Mouse (Mus musculus) embryonic facial prominence, embryonic 15.5 days (tissue): ENCODE results near the gene Ank3. TPM values are rescaled to one million over a fixed set of nuclear protein-coding genes. Genes with fewer than 3 reads are reported as not detected.

Source experiments
- ATAC-seq: fragments of 200-750 bp; cut with Nextera tagmentation; 2 replicates; pipeline ENCODE4 v1.8.0; 2017; ENCODE audit warnings: low read depth, moderate TSS enrichment; ENCODE audit not compliant: insufficient number of reproducible peaks, low FRiP score, low TSS enrichment
- H3K27ac ChIP-seq: fragments of 300-500 bp; sonication (generic); replicated peaks from 2 replicates; pipeline ENCODE4 v1.5.1; 2015; ENCODE audit warnings: mild to moderate bottlenecking, inconsistent platforms
- H3K27me3 ChIP-seq: fragments of 300-500 bp; sonication (generic); 2 replicates; pipeline ENCODE4 v1.6.1; 2015; ENCODE audit warnings: inconsistent platforms
- H3K36me3 ChIP-seq: fragments of 300-500 bp; sonication (generic); 2 replicates; pipeline ENCODE4 v1.6.1; 2015; ENCODE audit warnings: mild to moderate bottlenecking, inconsistent platforms
- H3K4me1 ChIP-seq: fragments of 300-500 bp; sonication (generic); 2 replicates; pipeline ENCODE4 v1.6.1; 2015; ENCODE audit warnings: inconsistent platforms
- H3K4me2 ChIP-seq: fragments of 300-500 bp; sonication (generic); replicated peaks from 2 replicates; pipeline ENCODE4 v1.6.1; 2015; ENCODE audit warnings: mild to moderate bottlenecking, inconsistent platforms
- H3K4me3 ChIP-seq: fragments of 300-500 bp; sonication (generic); replicated peaks from 2 replicates; pipeline ENCODE4 v1.5.1; 2015; ENCODE audit warnings: mild to moderate bottlenecking, inconsistent platforms
- H3K9ac ChIP-seq: fragments of 300-500 bp; sonication (generic); 2 replicates; pipeline ENCODE4 v1.6.1; 2015; ENCODE audit warnings: inconsistent platforms
- H3K9me3 ChIP-seq: fragments of 300-500 bp; sonication (generic); replicated peaks from 2 replicates; pipeline ENCODE4 v1.6.1; 2016; ENCODE audit warnings: inconsistent platforms
- WGBS: fragments of 180-500 bp; shearing (Covaris S2); methylation state at CpG from one replicate; pipeline ENCODE4 v1.1.7; 2015; 5-methylcytosine and 5-hydroxymethylcytosine counted together
- polyA plus RNA-seq: library from polyadenylated mRNA; unstranded; fragments of >200 nt; fragmentation: Nextera tagmentation; extraction: Ambion mirVana; gene quantifications from 2 replicates; pipeline ENCODE4 v1.2.1, GENCODE M21; 2015

Gene Ank3
- polyA plus RNA-seq, 1 experiment from 2014 or later: 24.3 TPM

DNA sequence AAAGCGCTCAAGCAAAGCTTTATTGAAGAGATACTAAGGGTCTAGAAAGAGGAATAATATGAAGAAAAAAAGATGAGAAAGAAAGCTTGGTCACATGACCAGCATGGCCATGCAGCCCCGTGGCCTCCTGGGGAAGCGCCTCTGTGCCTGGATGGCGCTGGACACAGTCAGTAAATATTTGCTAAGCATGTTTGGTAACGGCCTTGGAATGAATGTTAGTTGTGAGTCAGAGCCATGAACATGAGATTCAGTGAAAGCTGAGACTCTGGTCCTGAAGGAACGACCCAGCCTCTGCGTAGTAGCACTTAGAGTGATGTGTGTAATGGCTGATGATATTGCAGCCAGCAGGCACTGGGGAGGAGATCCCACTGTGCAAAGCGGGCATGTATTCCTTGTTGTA, 531.9 kb downstream of the Ank3 start:
- Histone ChIP-seq H3K27me3 (no peaks in the 10 kb centered on the region), H3K4me1 (peaks cover 22% of the 10 kb centered on the region), H3K36me3 (no peaks in the 10 kb centered on the region), H3K27ac (no peak overlapping the region), H3K4me3 (no peak overlapping the region), H3K9me3 (no peaks in the 10 kb centered on the region), H3K9ac (no peak overlapping the region), H3K4me2 (no peak overlapping the region)
- ATAC-seq: no peak
- 86% methylated on average over 8 of the region's 8 CpGs for WGBS

DNA sequence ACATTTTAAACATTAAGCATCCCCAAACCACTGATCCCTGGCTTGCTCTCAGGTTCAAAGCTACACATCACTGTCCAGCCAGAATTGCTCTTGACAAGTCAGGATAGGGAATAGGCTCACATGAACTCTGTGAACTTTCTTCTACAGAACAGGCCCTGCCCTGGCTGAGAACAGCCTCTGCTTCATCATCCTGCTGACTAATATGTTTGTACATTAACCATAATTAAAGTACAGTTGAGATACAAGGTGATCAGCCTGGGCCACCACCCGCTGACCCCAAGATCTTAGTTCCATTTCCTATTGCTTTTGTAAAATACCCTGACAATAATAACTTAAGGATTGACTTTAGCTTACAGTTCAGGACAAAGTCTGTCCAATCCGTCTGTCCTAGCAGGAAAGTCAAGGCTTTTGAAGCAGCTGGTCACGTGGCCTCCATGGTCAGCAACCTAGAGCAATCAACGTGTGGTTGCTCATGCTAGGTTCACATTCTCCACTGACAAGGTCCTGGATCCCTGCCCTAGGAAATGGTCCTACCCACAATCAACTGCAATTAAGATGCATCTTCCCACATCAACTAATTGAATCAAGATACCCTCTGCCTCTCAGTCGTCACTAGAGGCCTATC, 538.0 kb downstream of the Ank3 start:
- no peaks in the 10 kb centered on the region for H3K27me3 ChIP-seq
- no peaks in the 10 kb centered on the region for H3K4me1 ChIP-seq
- no peak overlapping the region for H3K4me3 ChIP-seq
- H3K27ac ChIP-seq: no peak overlapping the region
- no peak for ATAC-seq
- no peak overlapping the region for H3K9ac ChIP-seq
- H3K36me3 ChIP-seq: no peaks in the 10 kb centered on the region
- H3K4me2 ChIP-seq: no peak overlapping the region
- 82% methylated on average over 5 of the region's 5 CpGs for WGBS
- no peaks in the 10 kb centered on the region for H3K9me3 ChIP-seq

DNA sequence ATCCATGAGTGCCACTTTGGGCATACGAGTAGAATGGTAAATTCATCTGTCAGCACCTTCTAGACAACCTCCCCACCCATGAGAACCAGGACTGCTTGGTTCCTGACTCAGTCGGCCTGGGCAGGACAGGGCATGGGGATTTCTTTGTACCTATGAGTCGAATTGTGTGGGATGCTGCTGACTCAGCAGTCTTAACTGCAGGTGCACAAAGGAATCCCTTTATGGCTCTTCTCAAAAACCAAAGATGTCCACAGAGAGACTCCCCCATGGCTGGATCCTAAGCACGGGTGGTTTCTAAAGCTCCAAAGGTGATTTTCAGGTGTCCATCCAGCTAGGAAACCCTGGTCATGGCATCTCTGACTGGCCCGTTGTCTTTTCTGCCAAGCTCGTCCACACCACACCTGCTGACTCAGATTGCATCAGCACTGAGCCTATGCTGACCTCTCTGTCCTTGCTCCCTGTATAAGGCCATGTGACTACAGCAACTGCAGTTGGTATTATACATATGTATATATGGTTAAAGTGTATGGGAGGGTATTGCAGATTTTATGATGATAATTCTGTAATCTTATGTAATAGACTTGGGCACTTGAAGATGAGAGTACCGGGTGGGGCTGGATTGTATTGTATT, 538.8 kb downstream of the Ank3 start:
- no peak for ATAC-seq
- no peak overlapping the region for H3K27ac ChIP-seq
- H3K4me2 ChIP-seq: no peak overlapping the region
- H3K36me3 ChIP-seq: no peaks in the 10 kb centered on the region
- WGBS: 81% methylated on average over 7 of the region's 7 CpGs
- H3K9me3 ChIP-seq: no peaks in the 10 kb centered on the region
- H3K4me1 ChIP-seq: no peaks in the 10 kb centered on the region
- H3K27me3 ChIP-seq: no peaks in the 10 kb centered on the region
- H3K4me3 ChIP-seq: no peak overlapping the region
- no peak overlapping the region for H3K9ac ChIP-seq

DNA sequence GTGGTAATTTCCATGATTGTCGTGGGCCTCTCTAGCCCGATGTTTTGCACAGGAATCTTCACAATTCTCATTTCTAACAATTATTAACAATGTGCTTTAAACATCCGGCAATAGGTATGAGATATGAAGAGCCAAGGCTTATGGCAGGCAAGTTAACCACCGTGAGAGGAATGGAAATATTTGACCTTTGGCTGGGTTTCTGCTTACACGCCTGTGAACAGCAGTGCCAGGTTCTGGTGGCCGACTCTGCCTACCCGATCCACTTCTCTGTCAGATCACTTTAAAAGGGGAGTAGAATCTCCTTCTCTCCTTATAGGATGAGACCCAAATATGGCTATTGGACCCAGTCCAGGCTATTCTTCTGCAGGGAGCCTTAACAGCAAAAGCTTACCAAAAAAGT, 540.6 kb downstream of the Ank3 start:
- no peaks in the 10 kb centered on the region for H3K36me3 ChIP-seq
- no peaks in the 10 kb centered on the region for H3K9me3 ChIP-seq
- no peak overlapping the region for H3K4me2 ChIP-seq
- no peak overlapping the region for H3K4me3 ChIP-seq
- no peak overlapping the region for H3K9ac ChIP-seq
- ATAC-seq: no peak
- no peaks in the 10 kb centered on the region for H3K4me1 ChIP-seq
- H3K27me3 ChIP-seq: no peaks in the 10 kb centered on the region
- no peak overlapping the region for H3K27ac ChIP-seq
- WGBS: 88% methylated on average over 7 of the region's 7 CpGs

DNA sequence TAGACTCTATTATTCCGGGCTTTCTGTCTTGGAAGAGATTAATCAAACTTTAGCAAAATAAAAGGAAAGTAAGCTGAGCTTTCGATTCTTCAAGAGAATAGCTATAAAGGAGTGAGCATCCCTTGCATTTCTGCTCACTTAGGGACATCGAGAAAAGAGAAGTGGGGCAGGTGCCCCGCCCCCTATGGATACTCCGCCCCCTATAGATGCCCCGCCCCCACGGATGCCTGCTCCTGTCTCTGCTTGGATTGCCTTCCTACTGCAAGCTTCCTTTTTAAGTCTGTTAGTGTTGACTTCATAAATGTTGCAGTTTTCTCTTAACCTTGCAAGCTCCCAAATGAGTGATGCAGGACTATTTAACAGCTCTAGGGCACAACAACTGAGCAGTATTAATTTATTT, 541.4 kb downstream of the Ank3 start:
- H3K4me1 ChIP-seq: no peaks in the 10 kb centered on the region
- H3K36me3 ChIP-seq: no peaks in the 10 kb centered on the region
- no peak for ATAC-seq
- WGBS: 75% methylated on average over 7 of the region's 7 CpGs
- H3K9ac ChIP-seq: no peak overlapping the region
- no peak overlapping the region for H3K4me2 ChIP-seq
- H3K27me3 ChIP-seq: no peaks in the 10 kb centered on the region
- no peaks in the 10 kb centered on the region for H3K9me3 ChIP-seq
- no peak overlapping the region for H3K27ac ChIP-seq
- H3K4me3 ChIP-seq: no peak overlapping the region

DNA sequence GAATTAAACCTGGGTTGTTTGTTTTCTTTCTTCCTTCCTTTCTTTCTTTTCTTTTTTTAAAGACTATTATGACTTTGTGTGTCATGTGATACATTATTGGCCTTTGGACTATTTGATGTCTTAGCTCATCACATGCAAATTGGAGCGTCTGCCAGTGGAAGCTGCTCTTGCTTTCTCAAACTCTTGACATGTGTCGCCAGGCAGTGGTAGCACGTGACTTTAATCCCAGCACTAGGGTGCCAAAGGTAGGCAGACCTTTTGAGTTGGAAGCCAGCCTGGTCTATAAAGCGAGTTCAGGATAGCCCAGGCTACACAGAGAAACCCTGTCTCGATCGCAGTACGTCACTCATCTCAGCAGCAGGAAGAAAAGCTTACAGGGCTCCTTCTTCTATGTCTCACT, 542.4 kb downstream of the Ank3 start:
- no peak for ATAC-seq
- Histone ChIP-seq H3K4me3 (no peak overlapping the region), H3K4me1 (no peaks in the 10 kb centered on the region), H3K4me2 (no peak overlapping the region), H3K36me3 (no peaks in the 10 kb centered on the region), H3K27ac (no peak overlapping the region), H3K9ac (no peak overlapping the region), H3K9me3 (no peaks in the 10 kb centered on the region), H3K27me3 (no peaks in the 10 kb centered on the region)
- WGBS: 91% methylated on average over 7 of the region's 7 CpGs

DNA sequence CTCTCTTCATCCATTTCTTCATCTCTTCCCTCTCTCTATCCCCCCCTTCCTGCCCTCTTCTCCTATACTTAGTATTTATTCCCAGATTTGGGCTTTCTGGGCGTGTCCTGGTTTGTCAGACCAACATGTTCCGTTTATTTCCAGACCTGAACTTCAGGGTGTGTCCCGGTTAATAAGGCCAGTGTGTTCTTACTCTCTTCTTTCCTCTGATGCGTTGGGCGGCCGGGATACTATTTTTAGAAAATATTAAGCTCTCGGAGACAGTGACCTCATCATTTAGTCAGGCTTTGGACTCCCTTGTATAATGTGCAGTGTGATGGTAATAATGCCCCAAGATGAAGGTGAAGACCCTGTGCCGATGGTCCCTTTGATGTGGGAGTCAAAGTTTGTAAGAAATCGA, 546.3 kb downstream of the Ank3 start:
- Histone ChIP-seq H3K36me3 (no peaks in the 10 kb centered on the region), H3K4me1 (no peaks in the 10 kb centered on the region), H3K27ac (no peak overlapping the region), H3K4me2 (no peak overlapping the region), H3K27me3 (no peaks in the 10 kb centered on the region), H3K9me3 (no peaks in the 10 kb centered on the region), H3K4me3 (no peak overlapping the region), H3K9ac (no peak overlapping the region)
- no peak for ATAC-seq
- WGBS: 51% methylated on average over 9 of the region's 9 CpGs

DNA sequence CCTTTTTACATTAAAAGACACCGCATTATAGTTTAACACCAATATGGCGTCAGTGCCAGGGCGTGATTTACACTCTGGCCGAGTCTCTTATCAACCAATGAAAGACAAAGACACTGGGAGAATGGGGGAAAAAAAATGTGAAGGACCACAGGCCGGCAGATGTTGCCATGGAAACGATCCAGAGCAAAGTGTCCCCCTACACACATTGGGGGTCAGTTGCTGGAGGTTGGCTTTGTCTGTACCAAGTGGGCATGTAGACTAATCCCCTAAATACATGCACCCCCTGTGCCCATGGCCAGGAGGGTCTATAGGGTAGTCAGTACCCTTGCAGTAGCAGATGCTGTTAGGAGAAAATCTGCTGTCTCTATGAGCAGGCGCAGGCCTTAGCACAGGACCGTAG, 547.3 kb downstream of the Ank3 start:
- ATAC-seq: no peak
- H3K27me3 ChIP-seq: no peaks in the 10 kb centered on the region
- H3K4me1 ChIP-seq: no peaks in the 10 kb centered on the region
- H3K36me3 ChIP-seq: no peaks in the 10 kb centered on the region
- H3K9me3 ChIP-seq: no peaks in the 10 kb centered on the region
- no peak overlapping the region for H3K27ac ChIP-seq
- H3K9ac ChIP-seq: no peak overlapping the region
- 84% methylated on average over 8 of the region's 8 CpGs for WGBS
- no peak overlapping the region for H3K4me3 ChIP-seq
- H3K4me2 ChIP-seq: no peak overlapping the region

DNA sequence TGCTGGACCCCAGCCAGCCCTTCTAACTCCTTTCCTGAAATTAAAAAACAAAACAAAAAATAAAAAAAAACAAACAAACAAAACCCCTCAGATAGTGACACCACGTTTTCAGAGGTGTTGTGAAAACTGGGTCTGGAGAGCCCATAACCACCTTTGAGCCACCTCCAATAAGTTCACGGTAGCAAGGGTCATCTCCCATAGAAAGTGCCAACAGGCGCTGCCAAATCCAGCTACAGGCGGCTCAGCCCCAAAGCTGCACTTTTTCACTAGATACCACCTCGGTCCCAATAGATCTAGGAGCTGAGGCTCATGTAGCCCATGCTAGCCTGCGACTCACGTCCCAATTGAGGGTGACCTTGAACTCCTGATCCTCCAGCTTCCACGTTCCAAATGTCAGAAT, 547.7 kb downstream of the Ank3 start:
- Histone ChIP-seq H3K9me3 (no peaks in the 10 kb centered on the region), H3K27me3 (no peaks in the 10 kb centered on the region), H3K4me2 (no peak overlapping the region), H3K9ac (no peak overlapping the region), H3K4me1 (no peaks in the 10 kb centered on the region), H3K36me3 (no peaks in the 10 kb centered on the region), H3K4me3 (no peak overlapping the region), H3K27ac (no peak overlapping the region)
- ATAC-seq: no peak
- WGBS: 84% methylated on average over 8 of the region's 8 CpGs

DNA sequence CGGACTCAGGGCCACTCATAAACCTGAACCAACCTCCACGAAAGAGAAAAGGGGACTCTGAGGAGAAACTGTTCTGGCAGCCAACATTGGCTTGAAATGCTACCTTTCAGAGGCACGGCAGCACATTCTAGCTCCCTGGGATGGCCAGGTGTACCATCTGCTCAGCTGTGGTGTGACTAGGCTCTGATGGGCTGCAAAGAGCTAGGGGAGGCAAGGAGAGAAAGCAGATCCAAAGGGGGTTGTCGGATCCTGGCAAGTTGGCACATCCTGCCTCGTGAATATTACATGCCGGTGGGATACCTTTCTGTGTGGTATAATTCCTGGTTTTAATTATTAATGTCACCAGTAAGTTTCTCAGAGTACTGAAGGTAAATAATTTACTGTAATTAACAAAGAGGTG, 548.5 kb downstream of the Ank3 start:
- Histone ChIP-seq H3K4me3 (no peak overlapping the region), H3K9ac (no peak overlapping the region), H3K27me3 (no peaks in the 10 kb centered on the region), H3K27ac (no peak overlapping the region), H3K9me3 (no peaks in the 10 kb centered on the region), H3K36me3 (no peaks in the 10 kb centered on the region), H3K4me1 (no peaks in the 10 kb centered on the region), H3K4me2 (no peak overlapping the region)
- no peak for ATAC-seq
- 78% methylated on average over 6 of the region's 6 CpGs for WGBS

DNA sequence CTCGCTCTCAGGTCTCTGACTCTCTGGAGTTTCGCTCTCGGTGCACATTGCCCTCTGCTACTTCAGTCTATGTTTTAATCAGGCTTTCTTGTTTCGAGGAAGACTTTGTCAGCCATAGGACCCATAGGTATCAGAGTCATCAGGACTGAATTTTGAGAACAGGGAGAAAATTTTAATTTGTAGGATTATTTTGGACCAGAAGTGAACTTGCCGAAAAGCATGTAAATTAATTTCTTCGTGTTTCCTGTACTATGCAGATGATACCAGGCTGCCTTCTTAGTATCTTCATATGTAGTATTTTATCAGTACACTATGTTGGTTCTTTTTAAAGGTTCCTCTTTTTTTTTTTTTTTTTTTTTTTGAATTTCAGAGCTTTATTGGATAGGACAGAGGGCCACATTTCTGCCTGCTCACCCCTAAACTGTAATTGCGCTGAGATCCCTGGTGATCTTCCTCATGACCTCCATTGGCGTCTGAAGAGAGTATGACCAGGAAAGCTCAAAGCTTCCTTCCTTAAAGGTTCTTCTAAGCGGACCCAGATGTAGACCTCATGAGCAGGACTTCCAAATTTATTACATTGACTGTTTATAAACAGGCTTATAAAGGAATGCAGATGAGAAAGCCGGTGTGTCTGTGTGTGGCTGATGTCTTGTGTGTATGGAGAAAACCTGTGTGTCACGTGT, 551.8 kb downstream of the Ank3 start:
- Histone ChIP-seq H3K4me3 (no peak overlapping the region), H3K4me1 (no peaks in the 10 kb centered on the region), H3K27me3 (no peaks in the 10 kb centered on the region), H3K4me2 (no peak overlapping the region), H3K9ac (no peak overlapping the region), H3K27ac (no peak overlapping the region), H3K9me3 (no peaks in the 10 kb centered on the region), H3K36me3 (no peaks in the 10 kb centered on the region)
- ATAC-seq: no peak
- 85% methylated on average over 11 of the region's 11 CpGs for WGBS

DNA sequence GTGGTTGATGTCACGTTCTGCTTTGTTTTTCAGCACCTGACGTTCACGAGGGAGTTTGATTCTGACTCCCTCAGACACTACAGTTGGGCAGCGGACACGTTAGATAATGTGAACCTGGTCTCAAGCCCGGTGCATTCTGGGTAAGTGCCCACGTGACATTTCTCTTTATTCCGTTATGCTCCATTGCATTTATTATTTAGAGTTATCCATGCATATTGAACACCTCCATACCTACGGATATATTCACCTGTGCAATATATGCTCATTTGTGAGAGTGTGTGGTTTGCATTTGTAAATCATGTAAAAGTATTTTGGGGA, 552.3 kb downstream of the Ank3 start:
- H3K4me2 ChIP-seq: no peak overlapping the region
- H3K4me3 ChIP-seq: no peak overlapping the region
- WGBS: 87% methylated on average over 9 of the region's 9 CpGs
- H3K9ac ChIP-seq: no peak overlapping the region
- no peaks in the 10 kb centered on the region for H3K9me3 ChIP-seq
- H3K27me3 ChIP-seq: no peaks in the 10 kb centered on the region
- no peak for ATAC-seq
- H3K4me1 ChIP-seq: no peaks in the 10 kb centered on the region
- H3K27ac ChIP-seq: no peak overlapping the region
- H3K36me3 ChIP-seq: no peaks in the 10 kb centered on the region
